Mouse (Mus musculus) hindbrain, embryonic 12.5 days (tissue): ENCODE data around the gene Bspry. TPM values are rescaled to one million over a fixed set of nuclear protein-coding genes. Genes with fewer than 3 reads are reported as not detected.
A peak's percentile ranks its signal among the peaks of the same experiment; 100 is the strongest.

ENCODE experiments used
- ATAC-seq: fragments of 200-750 bp; cut with Nextera tagmentation; 2 replicates; pipeline ENCODE4 v1.8.0; 2017; ENCODE audit warnings: moderate TSS enrichment; ENCODE audit not compliant: low FRiP score
- H3K27ac ChIP-seq: fragments of 300-500 bp; sonication (generic); 2 replicates; pipeline ENCODE4 v1.5.1; 2016; ENCODE audit warnings: mild to moderate bottlenecking
- H3K27me3 ChIP-seq: fragments of 300-500 bp; sonication (generic); 2 replicates; pipeline ENCODE4 v1.6.1; 2016; ENCODE audit warnings: mild to moderate bottlenecking
- H3K36me3 ChIP-seq: fragments of 300-500 bp; sonication (generic); 2 replicates; pipeline ENCODE4 v1.6.1; 2016; ENCODE audit warnings: mild to moderate bottlenecking
- H3K4me1 ChIP-seq: fragments of 300-500 bp; sonication (generic); 2 replicates; pipeline ENCODE4 v1.6.1; 2016
- H3K4me2 ChIP-seq: fragments of 300-500 bp; sonication (generic); replicated peaks from 2 replicates; pipeline ENCODE4 v1.6.1; 2016; ENCODE audit warnings: mild to moderate bottlenecking
- H3K4me3 ChIP-seq: fragments of 300-500 bp; sonication (generic); 2 replicates; pipeline ENCODE4 v1.5.1; 2016; ENCODE audit warnings: mild to moderate bottlenecking
- H3K9ac ChIP-seq: fragments of 300-500 bp; sonication (generic); 2 replicates; pipeline ENCODE4 v1.6.1; 2016; ENCODE audit warnings: mild to moderate bottlenecking, moderate library complexity
- H3K9me3 ChIP-seq: fragments of 300-500 bp; sonication (generic); replicated peaks from 2 replicates; pipeline ENCODE4 v1.6.1; 2016; ENCODE audit warnings: mild to moderate bottlenecking
- WGBS: fragments of 180-500 bp; shearing (Covaris S2); methylation state at CpG from one replicate; pipeline ENCODE4 v1.1.7; 2016; 5-methylcytosine and 5-hydroxymethylcytosine counted together
- polyA plus RNA-seq: library from polyadenylated mRNA; unstranded; fragments of >200 nt; fragmentation: Nextera tagmentation; extraction: Ambion mirVana; gene quantifications from 2 replicates; pipeline ENCODE4 v1.2.1, GENCODE M21; 2016

Bspry gene
- 1.2 and 1.7 TPM in 2 replicates for polyA plus RNA-seq

GRCm38 (mm10) chr4:62479937-62480708 lies at the start of gene Bspry:
Bspry (plus strand) TSS chr4:62480053.
- Histone ChIP-seq H3K27me3 (peaks cover 43% of the 10 kb centered on the region), H3K4me2 (peak within 1 kb of the TSS; percentile 83), H3K9ac (0 out of 2 replicates have a peak within 1 kb of the TSS, but pooled peaks have one; percentile 35), H3K27ac (no peak within 1 kb of the TSS), H3K36me3 (no peaks in the 10 kb centered on the region), H3K4me3 (peak within 1 kb of the TSS; percentile 44), H3K4me1 (peaks cover 6% of the 10 kb centered on the region), H3K9me3 (no peaks in the 10 kb centered on the region)
- peak; percentile 52 for ATAC-seq
- 3% methylated on average over 65 of the region's 71 CpGs for WGBS

GRCm38 (mm10) chr4:62430678-62431077 lies 49.2 kb upstream of the Bspry start:
- Histone ChIP-seq H3K27me3 (no peaks in the 10 kb centered on the region), H3K4me2 (no peak overlapping the region), H3K27ac (no peak overlapping the region), H3K36me3 (peaks cover 2% of the 10 kb centered on the region; the same call in 1 of the 2 replicates), H3K9me3 (no peaks in the 10 kb centered on the region), H3K4me3 (no peak overlapping the region), H3K4me1 (no peaks in the 10 kb centered on the region), H3K9ac (no peak overlapping the region)
- no peak for ATAC-seq

- Histone ChIP-seq H3K9me3 (no peaks in the 10 kb centered on the region), H3K4me3 (no peak overlapping the region)
- WGBS = 82% methylated on average over 4 of the region's 4 CpGs
Observed at GRCm38 (mm10) chr4:62431522-62431921, 48.3 kb upstream of the Bspry start.

GRCm38 (mm10) chr4:62433939-62434870 lies 45.6 kb upstream of the Bspry start:
- no peaks in the 10 kb centered on the region for H3K27me3 ChIP-seq
- no peak overlapping the region for H3K9ac ChIP-seq
- H3K9me3 ChIP-seq = no peaks in the 10 kb centered on the region
- ATAC-seq = no peak
- H3K27ac ChIP-seq = no peak overlapping the region
- H3K4me3 ChIP-seq = no peak overlapping the region
- H3K4me2 ChIP-seq = no peak overlapping the region
- H3K36me3 ChIP-seq = no peaks in the 10 kb centered on the region
- H3K4me1 ChIP-seq = no peaks in the 10 kb centered on the region
- WGBS = 78% methylated on average over 7 of the region's 7 CpGs

More at GRCm38 (mm10) chr4:62431522-62431921, 48.3 kb upstream of the Bspry start:
- H3K9ac ChIP-seq = no peak overlapping the region
- no peaks in the 10 kb centered on the region for H3K36me3 ChIP-seq
- H3K27ac ChIP-seq = no peak overlapping the region
- H3K4me2 ChIP-seq = no peak overlapping the region
- H3K4me1 ChIP-seq = no peaks in the 10 kb centered on the region
- no peaks in the 10 kb centered on the region for H3K27me3 ChIP-seq
- no peak for ATAC-seq

GRCm38 (mm10) chr4:62435081-62435480 lies 44.8 kb upstream of the Bspry start, which contains the start of gene Rnf183:
Rnf183 (minus strand) TSS chr4:62435252.
- ATAC-seq = no peak
- no peak within 1 kb of the TSS for H3K4me2 ChIP-seq
- no peak within 1 kb of the TSS for H3K27ac ChIP-seq
- H3K9me3 ChIP-seq = no peaks in the 10 kb centered on the region
- H3K36me3 ChIP-seq = no peaks in the 10 kb centered on the region
- no peaks in the 10 kb centered on the region for H3K4me1 ChIP-seq
- H3K27me3 ChIP-seq = no peaks in the 10 kb centered on the region
- H3K4me3 ChIP-seq = no peak within 1 kb of the TSS
- H3K9ac ChIP-seq = no peak within 1 kb of the TSS
- 83% methylated on average over 6 of the region's 6 CpGs for WGBS

GRCm38 (mm10) chr4:62437256-62437778 lies 42.5 kb upstream of the Bspry start:
- no peak for ATAC-seq
- Histone ChIP-seq H3K4me2 (no peak overlapping the region), H3K9me3 (no peaks in the 10 kb centered on the region), H3K4me1 (no peaks in the 10 kb centered on the region), H3K27ac (no peak overlapping the region), H3K36me3 (no peaks in the 10 kb centered on the region), H3K27me3 (no peaks in the 10 kb centered on the region), H3K9ac (no peak overlapping the region), H3K4me3 (no peak overlapping the region)
- 84% methylated on average over 3 of the region's 3 CpGs for WGBS

- no peak overlapping the region for H3K4me2 ChIP-seq
- H3K27ac ChIP-seq = no peak overlapping the region
- no peaks in the 10 kb centered on the region for H3K9me3 ChIP-seq
- no peaks in the 10 kb centered on the region for H3K36me3 ChIP-seq
- no peak overlapping the region for H3K9ac ChIP-seq
- no peaks in the 10 kb centered on the region for H3K4me1 ChIP-seq
- 77% methylated on average over 7 of the region's 7 CpGs for WGBS
- ATAC-seq = no peak
- no peak overlapping the region for H3K4me3 ChIP-seq
- no peaks in the 10 kb centered on the region for H3K27me3 ChIP-seq
Observed at GRCm38 (mm10) chr4:62437871-62438270, 42.0 kb upstream of the Bspry start.

GRCm38 (mm10) chr4:62439793-62440192 lies 40.1 kb upstream of the Bspry start:
- 71% methylated on average over 4 of the region's 4 CpGs for WGBS
- Histone ChIP-seq H3K27ac (no peak overlapping the region), H3K4me2 (no peak overlapping the region), H3K9me3 (no peaks in the 10 kb centered on the region), H3K27me3 (no peaks in the 10 kb centered on the region), H3K4me1 (no peaks in the 10 kb centered on the region), H3K4me3 (no peak overlapping the region), H3K36me3 (no peaks in the 10 kb centered on the region), H3K9ac (no peak overlapping the region)
- ATAC-seq = no peak

GRCm38 (mm10) chr4:62440544-62440943 lies 39.3 kb upstream of the Bspry start:
- H3K9me3 ChIP-seq = no peaks in the 10 kb centered on the region
- ATAC-seq = no peak
- H3K27ac ChIP-seq = no peak overlapping the region
- no peaks in the 10 kb centered on the region for H3K36me3 ChIP-seq
- no peak overlapping the region for H3K9ac ChIP-seq
- 73% methylated on average over 4 of the region's 4 CpGs for WGBS
- H3K4me2 ChIP-seq = no peak overlapping the region
- no peaks in the 10 kb centered on the region for H3K27me3 ChIP-seq
- no peak overlapping the region for H3K4me3 ChIP-seq
- H3K4me1 ChIP-seq = no peaks in the 10 kb centered on the region

GRCm38 (mm10) chr4:62440986-62441385 lies 38.9 kb upstream of the Bspry start:
- no peak for ATAC-seq
- Histone ChIP-seq H3K4me1 (no peaks in the 10 kb centered on the region), H3K27me3 (no peaks in the 10 kb centered on the region), H3K36me3 (no peaks in the 10 kb centered on the region), H3K9me3 (no peaks in the 10 kb centered on the region), H3K9ac (no peak overlapping the region), H3K4me3 (no peak overlapping the region), H3K27ac (no peak overlapping the region), H3K4me2 (no peak overlapping the region)
- WGBS = 82% methylated on average over 4 of the region's 4 CpGs

GRCm38 (mm10) chr4:62454995-62455394 lies 24.9 kb upstream of the Bspry start:
- no peaks in the 10 kb centered on the region for H3K4me1 ChIP-seq
- WGBS = 65% methylated on average over 5 of the region's 5 CpGs

GRCm38 (mm10) chr4:62459081-62459480 lies 20.8 kb upstream of the Bspry start:
- H3K36me3 ChIP-seq = 0 out of 2 replicates have a peak, but pooled peaks cover 8% of the 10 kb centered on the region
- WGBS = 85% methylated on average over 3 of the region's 3 CpGs
- no peak overlapping the region for H3K4me3 ChIP-seq
- H3K27me3 ChIP-seq = no peaks in the 10 kb centered on the region
- H3K9me3 ChIP-seq = no peaks in the 10 kb centered on the region
- no peak overlapping the region for H3K9ac ChIP-seq
- no peak overlapping the region for H3K27ac ChIP-seq
- no peaks in the 10 kb centered on the region for H3K4me1 ChIP-seq
- no peak overlapping the region for H3K4me2 ChIP-seq
- no peak for ATAC-seq

More at GRCm38 (mm10) chr4:62454995-62455394, 24.9 kb upstream of the Bspry start:
- Histone ChIP-seq H3K27me3 (no peaks in the 10 kb centered on the region), H3K36me3 (0 out of 2 replicates have a peak, but pooled peaks cover 4% of the 10 kb centered on the region), H3K9me3 (no peaks in the 10 kb centered on the region), H3K4me3 (no peak overlapping the region), H3K9ac (no peak overlapping the region), H3K4me2 (no peak overlapping the region), H3K27ac (no peak overlapping the region)
- no peak for ATAC-seq
